Mouse (Mus musculus) retina, postnatal 7 days (tissue): ENCODE measurements around the gene Cebpg.
A peak's percentile ranks its signal among the peaks of the same experiment; 100 is the strongest.

Experiments
- DNase-seq: peaks from one replicate; pipeline ENCODE4 v3.0.0-alpha.2; 2012; ENCODE audit warnings: low read depth, low spot score

Cebpg gene

GRCm38 (mm10) chr7:35025409-35026275 lies 30.7 kb downstream of the Cebpg start:
- DNase-seq = peak; percentile 56

GRCm38 (mm10) chr7:35024426-35024825 lies 31.9 kb downstream of the Cebpg start:
- DNase-seq = no peak

- DNase-seq = no peak
These were observed 33.1 kb downstream of the Cebpg start for GRCm38 (mm10) chr7:35023251-35023650.

- no peak for DNase-seq
These were observed 35.0 kb downstream of the Cebpg start for GRCm38 (mm10) chr7:35021365-35021764.

- DNase-seq = no peak
These were observed 41.1 kb downstream of the Cebpg start for GRCm38 (mm10) chr7:35015252-35015651.

GRCm38 (mm10) chr7:35013228-35013627 lies 43.1 kb downstream of the Cebpg start:
- DNase-seq = no peak

GRCm38 (mm10) chr7:35006661-35007060 lies 49.7 kb downstream of the Cebpg start:
- DNase-seq = no peak

- no peak for DNase-seq
These were observed 53.1 kb downstream of the Cebpg start for GRCm38 (mm10) chr7:35003171-35003737.

- peak; percentile 24 for DNase-seq
These were observed 55.5 kb downstream of the Cebpg start for GRCm38 (mm10) chr7:35000839-35001238.
